Mouse (Mus musculus) cortical plate, adult 2 months (tissue): ENCODE data around the gene Tnrc18.

ENCODE experiments used
- CTCF ChIP-seq: fragments of 200-500 bp; IDR thresholded peaks from 2 replicates; pipeline ENCODE4 v1.5.1; 2011; ENCODE audit warnings: mild to moderate bottlenecking, control low read depth, low read length; ENCODE audit not compliant: insufficient read depth; ENCODE audit errors: extremely low read depth
- POLR2A ChIP-seq: fragments of 200-500 bp; IDR thresholded peaks from 2 replicates; pipeline ENCODE4 v1.6.1; 2011; ENCODE audit warnings: mild to moderate bottlenecking, low read length, control low read depth; ENCODE audit not compliant: insufficient read depth; ENCODE audit errors: extremely low read depth

DNA sequence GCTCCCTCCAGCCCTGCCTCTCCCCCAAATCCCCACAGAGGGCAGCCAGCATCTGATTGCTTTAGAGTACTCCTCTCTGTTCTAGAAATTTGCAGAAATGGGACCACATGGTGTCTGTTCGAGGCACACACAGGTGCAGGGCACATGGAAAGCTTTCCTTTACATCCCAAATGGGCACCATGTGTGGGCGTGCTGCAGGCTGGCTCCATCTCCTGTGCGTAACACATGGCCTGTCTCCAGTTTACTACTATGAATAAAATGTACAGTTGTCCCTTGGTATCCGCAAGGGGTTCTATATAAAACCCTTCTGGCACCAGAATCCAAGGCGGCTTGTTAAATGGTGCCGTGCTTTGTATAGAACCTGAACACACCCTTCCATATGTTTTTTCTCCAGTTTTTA is 120.6 kb downstream of the Tnrc18 start:
- TF ChIP-seq POLR2A, result no peak
- TF ChIP-seq CTCF, result no peak
